Mouse (Mus musculus): ENCODE measurements around the gene Rhbdf1.
"Not testable (repeated sequence)": the region's sequence is repeated elsewhere in the genome, so short reads cannot be mapped to it uniquely, and the experiment has no call there.

Gene Rhbdf1

GRCm38 (mm10) chr11:32220607-32221224, 1.4 kb downstream of the Rhbdf1 start:
- DNase-seq, result peak; percentile 82

GRCm38 (mm10) chr11:32219287-32219686, 2.8 kb downstream of the Rhbdf1 start:
- DNase-seq, result no peak

- no peak for DNase-seq
Measured at GRCm38 (mm10) chr11:32218501-32219050, 3.5 kb downstream of the Rhbdf1 start.

GRCm38 (mm10) chr11:32216851-32217250, 5.2 kb downstream of the Rhbdf1 start:
- peak; percentile 80 for DNase-seq

GRCm38 (mm10) chr11:32215372-32216162, 6.5 kb downstream of the Rhbdf1 start:
- no peak for DNase-seq

GRCm38 (mm10) chr11:32210623-32211022, 11.5 kb downstream of the Rhbdf1 start:
- no peak for DNase-seq

- peak; percentile 96 for DNase-seq
Measured at GRCm38 (mm10) chr11:32205058-32205873, 16.8 kb downstream of the Rhbdf1 start, which contains the start of gene Snrnp25. Gene Snrnp25 (plus strand): TSS chr11:32205415.

- no peak for DNase-seq
Measured at GRCm38 (mm10) chr11:32201922-32202685, 20.0 kb downstream of the Rhbdf1 start.

- DNase-seq, result not testable (repeated sequence)
Measured at GRCm38 (mm10) chr11:32200992-32201391, 21.1 kb downstream of the Rhbdf1 start.

GRCm38 (mm10) chr11:32200075-32200601, 22.0 kb downstream of the Rhbdf1 start, which contains the start of gene Il9r:
Gene Il9r (minus strand): TSS chr11:32200279.
- no peak for DNase-seq

GRCm38 (mm10) chr11:32199230-32199629, 22.9 kb downstream of the Rhbdf1 start:
- DNase-seq, result no peak

GRCm38 (mm10) chr11:32198256-32198955, 23.7 kb downstream of the Rhbdf1 start:
- DNase-seq, result no peak

GRCm38 (mm10) chr11:32197766-32198165, 24.3 kb downstream of the Rhbdf1 start:
- no peak for DNase-seq

- no peak for DNase-seq
Measured at GRCm38 (mm10) chr11:32196727-32197126, 25.4 kb downstream of the Rhbdf1 start.

GRCm38 (mm10) chr11:32195867-32196540, 26.1 kb downstream of the Rhbdf1 start:
- DNase-seq, result no peak

- DNase-seq, result no peak
Measured at GRCm38 (mm10) chr11:32194626-32195025, 27.5 kb downstream of the Rhbdf1 start.

GRCm38 (mm10) chr11:32194086-32194485, 28.0 kb downstream of the Rhbdf1 start:
- no peak for DNase-seq

- DNase-seq, result no peak
Measured at GRCm38 (mm10) chr11:32193156-32193555, 28.9 kb downstream of the Rhbdf1 start.

- DNase-seq, result no peak
Measured at GRCm38 (mm10) chr11:32190603-32191110, 31.4 kb downstream of the Rhbdf1 start.

- DNase-seq, result no peak
Measured at GRCm38 (mm10) chr11:32190119-32190518, 32.0 kb downstream of the Rhbdf1 start.

All from kidney, adult 18-20 months (tissue).